Comparison of ENCODE assay signal across 26 mouse cellular contexts in the genomic region with DNA sequence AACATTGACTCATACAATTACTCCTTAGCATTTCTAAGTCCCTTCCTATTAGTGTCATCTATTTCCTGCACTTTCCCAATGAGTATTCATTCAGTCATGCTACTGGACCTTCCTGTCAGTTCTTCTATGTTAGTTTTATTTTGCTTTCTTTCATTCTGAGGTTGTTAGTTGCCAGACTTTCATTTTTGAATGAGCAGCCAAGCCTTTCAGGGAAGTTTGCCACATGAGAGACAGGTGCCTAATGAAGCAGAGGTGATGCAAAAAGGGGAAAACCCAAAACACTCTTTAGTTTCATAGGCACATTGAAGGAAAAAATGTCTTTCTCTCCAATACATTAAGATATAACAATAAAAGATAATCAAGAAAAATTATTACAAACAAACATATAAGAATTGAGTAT. TPM values are rescaled to one million over a fixed set of nuclear protein-coding genes. Genes with fewer than 3 reads are reported as not detected.
DNase-seq lines count a peak whose midpoint lies in the region; TF ChIP-seq lines count a peak whose summit lies in the region.
"Had no signal": no experiment of that assay in that cellular context is flagged by ENCODE, and none has a peak within 500 bp of the region (broad histone marks: within the 10 kb centered on the region; RNA-seq: fewer than 3 reads in every experiment).

No protein-coding gene starts in this region.

- H3K4me3 ChIP-seq in CH12.LX (replicated peaks in 1 of 3; ENCODE audit: low read depth in 2 of 3, low read length in 2 of 3, poor library complexity in 1 of 3), result no peak overlapping the region
- H3K4me3 ChIP-seq in left cerebral cortex, adult 2 months, result no peak overlapping the region

- H3K27ac ChIP-seq in CH12.LX (ENCODE audit: insufficient read depth, low read depth), result no peak overlapping the region
- H3K27ac ChIP-seq in left cerebral cortex, adult 2 months, result no peak overlapping the region

- DNase-seq in CH12.LX (ENCODE audit: extremely low read depth), result peak; percentile 62
- peak; percentile 56 for DNase-seq in Muller cell, postnatal 12 days (ENCODE audit: inconsistent ontology term)
- DNase-seq in ovary, postnatal 10 days (ENCODE audit: low spot score), result no peak
- no peak for DNase-seq in left cerebral cortex, adult 2 months (ENCODE audit: extremely low spot score in 1 of 2, low spot score in 2 of 2)
- DNase-seq: adrenal gland, adult 2 months; adrenal gland, adult 8-10 months; adrenal gland, postnatal 10 days; adrenal gland, postnatal 14 days; adrenal gland, postnatal 25 days; adrenal gland, postnatal 36 days; B cell, adult 2 months; cerebellum, adult 11 months; cerebellum, adult 11-12 months; cerebellum, adult 18-20 months; cerebellum, adult 2 months; cerebellum, adult 8-10 months had no signal

- H3K4me2 ChIP-seq in CH12.LX (ENCODE audit: insufficient read depth, low read depth, poor library complexity, severe bottlenecking), result no peak overlapping the region

- H3K79me2 ChIP-seq in CH12.LX (replicated peaks; ENCODE audit: control insufficient read depth, extremely low read depth, insufficient read depth, poor library complexity, severe bottlenecking), result no peaks in the 10 kb centered on the region

- H3K9ac ChIP-seq in CH12.LX (ENCODE audit: insufficient read depth, low read depth), result no peak overlapping the region

- H3K36me3 ChIP-seq in CH12.LX (replicated peaks in 1 of 2; ENCODE audit: control insufficient read depth in 1 of 2, insufficient read depth in 1 of 2, low read length in 1 of 2), result no peaks in the 10 kb centered on the region
- H3K36me3 ChIP-seq: G1E had no signal

- peaks cover 0 to 52% of the 10 kb centered on the region in 2 experiments; a peak in 2 of 4 replicates for H3K4me1 ChIP-seq in CH12.LX (ENCODE audit: control insufficient read depth in 1 of 2, insufficient read depth in 2 of 2)

- no peak for TF ChIP-seq RAD21 in CH12.LX (IDR thresholded peaks at IDR 0.05; ENCODE audit: low read depth, low read length)

- no peaks in the 10 kb centered on the region for H3K27me3 ChIP-seq in CH12.LX (replicated peaks)

- in situ Hi-C loops in CH12.LX (cut with MboI; ENCODE audit: low pct_ligation_motif_present, low pct_unique_long_range_greater_than_20kb, low sequenced_read_pairs), result no loop called here

- no peak; the same call in 1 of the 2 replicates for TF ChIP-seq EP300 in CH12.LX (IDR thresholded peaks at IDR 0.05; ENCODE audit: low read length)

- dilution Hi-C loops in CH12.LX (cut with MboI; ENCODE audit: extremely low pct_ligation_motif_present, extremely low pct_unique_long_range_greater_than_20kb, low sequenced_read_pairs), result no loop called here

- TF ChIP-seq CTCF in CH12.LX (conservative IDR thresholded peaks at IDR 0.05 in 1 of 2, IDR thresholded peaks at IDR 0.05 in 1 of 2; ENCODE audit: low read depth in 2 of 2, low read length in 2 of 2), result no peak
- no peak for TF ChIP-seq CTCF in left cerebral cortex, adult 2 months (IDR thresholded peaks at IDR 0.05)

- intact Hi-C loops in left cerebral cortex, adult 2 months (cut with DNase I), result no loop called here

- peaks cover 5% of the 10 kb centered on the region for H3K9me3 ChIP-seq in CH12.LX (replicated peaks; ENCODE audit: low read length)

- TF ChIP-seq POLR2A in CH12.LX (IDR thresholded peaks at IDR 0.05; ENCODE audit: low read depth, low read length), result no peak

TF ChIP-seq in CH12.LX, 34 proteins besides CTCF, POLR2A, EP300 and RAD21:
- no peak for TF ChIP-seq GABPA (IDR thresholded peaks at IDR 0.05; ENCODE audit: insufficient replicate concordance, low read depth, low read length)
- no peak for TF ChIP-seq MAX (IDR thresholded peaks at IDR 0.05; ENCODE audit: low read length)
- TF ChIP-seq BHLHE40 (IDR thresholded peaks at IDR 0.05; ENCODE audit: low read depth, low read length), result 0 out of 2 replicates have a peak, but pooled peaks have one; percentile 50
- no peak for TF ChIP-seq RCOR1 (conservative IDR thresholded peaks at IDR 0.05; ENCODE audit: low read depth, low read length)

RNA-seq across cellular contexts. Expression of a gene that starts 18.5 kb away (rescaled TPM):
- total RNA-seq in CH12.LX (2012; rRNA removed) (not detected in 2 replicates), CH12.LX (2014; rRNA removed) (not detected in 2 replicates)
- polyA plus RNA-seq in CH12.LX (2012; ENCODE audit: insufficient read length, low read depth), result not detected in 2 replicates
- total RNA-seq in left cerebral cortex, adult 2 months (2021), result 1 to 10 TPM; 3.2 to 3.6 TPM
- total RNA-seq: ES-E14, MEL had no signal
- polyA plus RNA-seq: activated CD4-positive, CD25-positive, alpha-beta regulatory T cell, adult 4 months; C2C12; CD4-positive, CD25-positive, alpha-beta regulatory T cell, adult 4 months; G1E; Patski had no signal

RNA-seq across cellular contexts. Expression of a gene that starts 36.0 kb away (rescaled TPM):
- total RNA-seq in CH12.LX (2012; rRNA removed) (not detected in 2 replicates), CH12.LX (2014; rRNA removed) (not detected in 2 replicates)
- not detected in 2 replicates for polyA plus RNA-seq in CH12.LX (2012; ENCODE audit: insufficient read length, low read depth)
- total RNA-seq in left cerebral cortex, adult 2 months (2021), result not detected
- total RNA-seq: adrenal gland, adult 2 months; adrenal gland, adult 8-10 months; adrenal gland, postnatal 25 days; adrenal gland, postnatal 36 days; ES-E14; MEL had no signal
- polyA plus RNA-seq: activated CD4-positive, CD25-positive, alpha-beta regulatory T cell, adult 4 months; adrenal gland, adult 2 months; brain, embryonic 14.5 days; C2C12; CD4-positive, CD25-positive, alpha-beta regulatory T cell, adult 4 months; G1E; Patski had no signal

RNA-seq across cellular contexts. Expression of a gene that starts 49.0 kb away (rescaled TPM):
- not detected in 2 replicates for total RNA-seq in CH12.LX (2012; rRNA removed)
- not detected in 2 replicates for total RNA-seq in CH12.LX (2014; rRNA removed)
- not detected in 2 replicates for polyA plus RNA-seq in CH12.LX (2012; ENCODE audit: insufficient read length, low read depth)
- not detected for total RNA-seq in left cerebral cortex, adult 2 months (2021)
- total RNA-seq: adrenal gland, adult 18-20 months; adrenal gland, adult 2 months; adrenal gland, adult 8-10 months; adrenal gland, postnatal 14 days; adrenal gland, postnatal 25 days; adrenal gland, postnatal 36 days; adrenal gland, postnatal 4 days; ES-E14; MEL had no signal
- polyA plus RNA-seq: activated CD4-positive, CD25-positive, alpha-beta regulatory T cell, adult 4 months; adrenal gland, adult 2 months; C2C12; CD4-positive, CD25-positive, alpha-beta regulatory T cell, adult 4 months; cerebellum, adult 2 months; G1E; Patski had no signal

Comparison
In these comparisons a context has a peak if more than half of its experiments do, and no peak if none do; other contexts are left out.
1. DNase-seq: peak in CH12.LX (single experiment) and Muller cell, postnatal 12 days (single experiment); none in ovary, postnatal 10 days (single experiment) and left cerebral cortex, adult 2 months (0 of 2).
2. RNA of a gene that starts 18.5 kb away (total RNA-seq): 3.2 to 3.6 TPM in left cerebral cortex, adult 2 months; not detected in CH12.LX; every median in the first group is over 4 times any median in the second.